Mouse (Mus musculus) hindbrain, embryonic 12.5 days (tissue): ENCODE measurements at regions not wholly inside any gene's neighbourhood (a gene's known extent, or its start where the extent isn't known, plus 50 kb on each side); places are given as distances from the start of the nearest gene placed in this dataset.
"Not testable (repeated sequence)": the region's sequence is repeated elsewhere in the genome, so short reads cannot be mapped to it uniquely, and the experiment has no call there.

Source experiments
- ATAC-seq: fragments of 200-750 bp; cut with Nextera tagmentation; 2 replicates; pipeline ENCODE4 v1.8.0; 2017; ENCODE audit warnings: moderate TSS enrichment; ENCODE audit not compliant: low FRiP score
- H3K27ac ChIP-seq: fragments of 300-500 bp; sonication (generic); 2 replicates; pipeline ENCODE4 v1.5.1; 2016; ENCODE audit warnings: mild to moderate bottlenecking
- H3K27me3 ChIP-seq: fragments of 300-500 bp; sonication (generic); 2 replicates; pipeline ENCODE4 v1.6.1; 2016; ENCODE audit warnings: mild to moderate bottlenecking
- H3K36me3 ChIP-seq: fragments of 300-500 bp; sonication (generic); 2 replicates; pipeline ENCODE4 v1.6.1; 2016; ENCODE audit warnings: mild to moderate bottlenecking
- H3K4me1 ChIP-seq: fragments of 300-500 bp; sonication (generic); 2 replicates; pipeline ENCODE4 v1.6.1; 2016
- H3K4me2 ChIP-seq: fragments of 300-500 bp; sonication (generic); replicated peaks from 2 replicates; pipeline ENCODE4 v1.6.1; 2016; ENCODE audit warnings: mild to moderate bottlenecking
- H3K4me3 ChIP-seq: fragments of 300-500 bp; sonication (generic); 2 replicates; pipeline ENCODE4 v1.5.1; 2016; ENCODE audit warnings: mild to moderate bottlenecking
- H3K9ac ChIP-seq: fragments of 300-500 bp; sonication (generic); 2 replicates; pipeline ENCODE4 v1.6.1; 2016; ENCODE audit warnings: mild to moderate bottlenecking, moderate library complexity
- H3K9me3 ChIP-seq: fragments of 300-500 bp; sonication (generic); replicated peaks from 2 replicates; pipeline ENCODE4 v1.6.1; 2016; ENCODE audit warnings: mild to moderate bottlenecking
- WGBS: fragments of 180-500 bp; shearing (Covaris S2); methylation state at CpG from one replicate; pipeline ENCODE4 v1.1.7; 2016; 5-methylcytosine and 5-hydroxymethylcytosine counted together

DNA sequence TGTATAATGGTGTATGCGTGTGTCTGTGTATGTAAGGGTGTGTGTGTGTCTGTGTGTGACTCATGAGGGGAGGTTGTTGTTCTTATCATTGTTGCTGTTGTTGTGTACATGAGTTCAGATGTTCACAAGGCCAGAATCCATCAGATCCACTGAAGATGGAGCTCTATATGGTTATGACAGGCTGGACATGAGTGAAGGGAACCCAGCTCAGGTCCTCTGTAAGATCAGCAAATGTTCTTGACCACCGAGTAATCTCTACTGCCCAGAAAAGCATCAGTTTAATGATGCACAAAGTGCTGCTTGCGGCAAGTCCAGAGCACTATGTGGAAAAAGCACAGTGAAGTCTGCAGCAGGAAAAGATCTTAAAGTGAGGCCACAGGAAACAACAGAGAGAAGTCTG, 77.5 kb downstream of the Gm15319 start:
- H3K36me3 ChIP-seq, H3K27me3 ChIP-seq, H3K9ac ChIP-seq, H3K9me3 ChIP-seq, ATAC-seq, H3K27ac ChIP-seq, H3K4me1 ChIP-seq, H3K4me3 ChIP-seq, H3K4me2 ChIP-seq: not testable (repeated sequence)
- 95% methylated on average over 2 of the region's 3 CpGs for WGBS

DNA sequence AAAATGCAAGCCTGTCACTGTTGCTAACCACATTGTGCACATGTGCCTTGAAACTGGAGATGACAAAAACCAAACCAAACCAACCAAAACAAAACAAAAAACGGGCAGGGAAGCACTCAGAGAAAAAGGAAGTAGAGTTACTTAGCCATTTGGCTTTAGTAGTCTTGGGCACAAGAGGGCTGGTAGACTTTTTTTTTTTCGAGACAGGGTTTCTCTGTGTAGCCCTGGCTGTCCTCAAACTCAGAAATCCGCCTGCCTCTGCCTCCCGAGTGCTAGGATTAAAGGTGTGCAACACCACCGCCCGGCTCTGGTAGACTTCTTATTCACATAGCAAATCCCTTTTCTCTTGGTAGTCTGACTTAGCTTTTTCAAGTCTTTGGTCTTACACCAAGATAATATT, 78.2 kb downstream of the Gm15319 start:
- not testable (repeated sequence) for H3K9me3 ChIP-seq, H3K4me2 ChIP-seq, H3K27ac ChIP-seq, ATAC-seq, H3K9ac ChIP-seq, H3K4me3 ChIP-seq, H3K27me3 ChIP-seq, H3K36me3 ChIP-seq, H3K4me1 ChIP-seq
- 77% methylated on average over 6 of the region's 6 CpGs for WGBS

DNA sequence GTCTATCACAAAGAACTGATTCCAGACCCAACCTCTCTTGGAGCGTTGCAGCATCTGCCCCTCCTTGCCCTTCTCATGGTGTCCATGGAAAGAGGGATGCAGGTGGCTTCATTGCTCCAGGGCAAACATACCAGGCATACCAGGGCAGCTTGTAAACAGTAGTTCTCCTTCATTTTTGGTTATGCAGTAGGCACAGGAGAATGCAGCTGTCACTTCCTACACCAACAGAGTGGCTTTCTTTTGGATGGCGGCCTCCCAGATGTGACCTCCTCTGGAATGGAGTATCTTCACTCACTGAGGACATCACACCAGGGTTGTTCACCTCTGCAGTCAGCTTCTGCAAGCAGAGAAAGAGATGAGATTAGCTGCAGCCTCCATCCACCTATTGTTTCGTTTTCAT, 79.9 kb downstream of the Gm15319 start:
- not testable (repeated sequence) for ATAC-seq, H3K4me2 ChIP-seq, H3K4me3 ChIP-seq, H3K27ac ChIP-seq, H3K9me3 ChIP-seq, H3K4me1 ChIP-seq, H3K36me3 ChIP-seq, H3K27me3 ChIP-seq, H3K9ac ChIP-seq
- WGBS, result 88% methylated on average over 1 of the region's 3 CpGs

DNA sequence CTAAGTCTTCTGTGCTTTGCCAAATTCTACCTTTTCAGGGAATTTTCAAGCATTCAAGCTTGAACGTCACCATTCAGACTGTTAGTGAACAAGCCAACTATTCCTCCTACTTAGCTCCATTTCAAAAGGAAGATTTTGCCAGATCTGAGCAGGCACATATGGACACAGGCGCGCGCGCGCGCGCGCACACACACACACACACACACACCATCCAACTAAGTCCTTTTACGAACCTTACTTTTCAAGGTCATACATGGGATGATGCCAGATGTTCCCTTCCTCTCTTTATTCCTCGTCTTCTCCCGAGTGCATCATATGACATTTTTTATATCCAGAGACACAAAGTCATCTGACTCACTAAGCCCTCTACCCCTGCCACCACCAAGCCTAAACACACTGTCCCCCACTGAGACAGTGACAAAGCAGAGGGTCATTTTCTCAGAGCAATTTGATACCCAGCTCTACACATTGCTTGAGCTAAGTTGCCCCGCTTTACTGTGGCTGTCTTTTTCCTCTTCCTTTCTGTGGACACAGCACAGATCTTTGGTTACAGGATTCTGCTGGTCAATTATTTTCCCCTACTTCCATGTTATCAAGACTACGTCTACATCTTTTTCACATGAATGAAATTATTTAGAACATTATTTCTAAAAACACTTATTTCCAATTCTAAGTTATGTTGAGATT, 81.7 kb downstream of the Gm15319 start:
- 91% methylated on average over 14 of the region's 14 CpGs for WGBS
- H3K9me3 ChIP-seq, H3K27me3 ChIP-seq, H3K27ac ChIP-seq, H3K9ac ChIP-seq, ATAC-seq, H3K4me1 ChIP-seq, H3K36me3 ChIP-seq, H3K4me3 ChIP-seq, H3K4me2 ChIP-seq: not testable (repeated sequence)

DNA sequence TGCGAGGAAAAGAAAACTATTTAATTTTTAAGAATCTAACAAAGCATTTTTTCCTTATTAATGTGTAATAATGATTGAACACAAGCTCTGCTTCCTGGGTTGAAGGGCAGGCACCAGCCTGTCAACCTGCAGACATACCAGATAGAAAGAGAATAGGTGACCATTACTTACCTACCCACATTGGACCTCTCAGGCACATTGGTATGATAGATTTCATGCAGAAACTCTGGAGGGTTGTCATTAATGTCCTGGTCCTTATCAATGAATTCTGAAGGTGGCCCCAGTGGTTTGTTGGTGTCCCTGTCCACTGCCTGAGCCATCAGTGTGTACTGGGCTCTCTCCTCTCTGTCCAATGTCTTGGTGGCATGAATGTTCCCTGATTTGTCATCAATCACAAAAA, 85.3 kb downstream of the Gm15319 start:
- H3K9me3 ChIP-seq, H3K36me3 ChIP-seq, ATAC-seq, H3K9ac ChIP-seq, H3K4me3 ChIP-seq, H3K27me3 ChIP-seq, H3K27ac ChIP-seq, H3K4me2 ChIP-seq, H3K4me1 ChIP-seq: not testable (repeated sequence)
- WGBS, result 100% methylated on average over 1 of the region's 1 CpGs

DNA sequence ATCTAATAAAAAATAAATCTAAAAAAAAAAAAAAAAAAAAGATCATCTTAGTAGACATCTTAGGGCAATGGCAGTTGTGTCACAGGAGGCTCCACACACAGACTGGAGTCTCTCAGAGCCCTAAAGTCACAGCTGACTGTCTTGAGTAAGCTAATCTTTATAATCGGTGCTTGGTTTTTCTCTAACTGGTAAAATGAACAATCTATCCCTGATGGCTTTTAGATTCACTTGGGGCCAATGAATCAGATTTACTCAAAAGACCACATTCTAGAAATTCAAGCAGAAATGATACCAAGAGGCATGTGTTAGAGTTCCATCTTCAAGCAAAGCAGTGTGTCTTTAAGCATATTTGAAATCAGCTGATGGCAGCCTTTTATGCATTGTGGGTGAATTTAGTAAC, 86.3 kb downstream of the Gm15319 start:
- H3K9me3 ChIP-seq, H3K27ac ChIP-seq, H3K4me1 ChIP-seq, H3K9ac ChIP-seq, ATAC-seq, H3K27me3 ChIP-seq, H3K4me2 ChIP-seq, H3K4me3 ChIP-seq, H3K36me3 ChIP-seq: not testable (repeated sequence)
- WGBS, result 89% methylated on average over 1 of the region's 1 CpGs

DNA sequence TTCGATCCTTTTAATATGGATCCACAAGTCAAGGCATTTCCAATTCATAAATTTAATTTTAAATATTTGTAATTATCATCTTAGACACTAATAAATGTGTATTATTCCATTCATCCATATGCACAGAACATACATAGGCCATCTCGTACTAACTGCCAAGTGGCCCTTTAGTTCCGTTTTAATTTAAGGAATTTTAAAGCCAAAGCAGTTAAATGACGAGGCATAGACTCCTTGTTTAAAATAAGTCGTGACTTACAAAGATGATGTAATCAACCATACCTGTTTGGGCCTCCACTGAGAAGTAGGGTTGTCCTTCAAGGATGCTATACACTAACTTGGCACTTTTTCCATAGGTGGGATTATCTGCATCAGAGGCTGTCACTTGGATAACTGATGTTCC, 89.2 kb downstream of the Gm15319 start:
- not testable (repeated sequence) for H3K27me3 ChIP-seq, H3K4me3 ChIP-seq, H3K9ac ChIP-seq, H3K9me3 ChIP-seq, H3K4me1 ChIP-seq, H3K27ac ChIP-seq, H3K4me2 ChIP-seq, ATAC-seq, H3K36me3 ChIP-seq
- 85% methylated on average over 4 of the region's 5 CpGs for WGBS

DNA sequence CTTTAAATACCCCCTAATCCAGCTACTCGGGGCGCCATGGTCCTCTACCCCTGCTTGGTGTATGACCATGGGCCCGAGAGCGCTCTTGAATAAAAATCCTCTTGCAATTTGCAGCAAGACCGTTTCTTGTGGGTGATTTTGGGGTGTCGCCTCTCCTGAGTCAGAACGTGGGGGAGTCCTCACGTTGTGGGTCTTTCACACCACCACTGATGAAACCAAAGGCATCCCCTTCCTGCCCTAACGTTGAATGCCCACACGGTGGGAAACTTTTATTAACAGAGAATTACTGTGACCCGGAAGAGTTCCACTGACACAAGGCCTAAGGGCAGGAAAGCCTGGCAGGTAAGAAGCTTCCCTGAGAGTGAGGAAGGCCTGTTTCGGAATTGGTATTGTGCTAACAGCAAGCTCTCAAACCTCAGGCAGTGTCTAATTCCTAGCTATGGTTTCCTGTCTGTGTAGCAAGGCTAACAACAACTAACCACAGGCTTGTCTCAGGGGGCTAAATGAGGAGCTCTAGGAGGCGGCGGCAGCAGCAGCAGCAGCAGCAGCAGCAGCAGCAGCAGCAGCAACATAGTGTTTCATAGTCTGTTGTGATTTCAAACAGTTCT, 95.4 kb downstream of the Gm15319 start:
- not testable (repeated sequence) for H3K9me3 ChIP-seq, H3K4me3 ChIP-seq, H3K4me1 ChIP-seq, H3K4me2 ChIP-seq, H3K27me3 ChIP-seq, ATAC-seq, H3K27ac ChIP-seq, H3K36me3 ChIP-seq, H3K9ac ChIP-seq
- WGBS, result 85% methylated on average over 14 of the region's 14 CpGs

DNA sequence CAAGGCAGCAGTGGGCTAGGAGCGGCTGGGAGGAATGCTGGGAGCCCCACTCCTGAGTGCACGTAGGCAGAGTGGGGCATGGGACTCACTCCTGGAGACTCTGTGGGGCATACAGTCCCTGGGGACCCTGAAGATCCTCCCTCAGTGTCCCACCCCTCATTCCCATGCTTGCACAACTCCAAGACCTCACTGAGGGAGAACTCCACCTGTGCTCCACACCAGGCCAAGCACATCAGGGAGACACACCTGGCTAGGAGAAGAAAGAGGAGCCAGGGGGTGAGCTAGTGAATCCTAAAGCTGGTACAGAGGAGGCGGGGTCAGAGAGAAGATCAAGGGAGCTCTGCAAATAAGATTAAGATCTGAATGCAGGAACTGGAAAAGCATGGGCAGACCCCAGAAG, 96.2 kb downstream of the Gm15319 start:
- not testable (repeated sequence) for H3K4me2 ChIP-seq, H3K9me3 ChIP-seq, ATAC-seq, H3K27ac ChIP-seq, H3K4me1 ChIP-seq, H3K4me3 ChIP-seq, H3K36me3 ChIP-seq, H3K27me3 ChIP-seq, H3K9ac ChIP-seq
- WGBS, result 92% methylated on average over 3 of the region's 3 CpGs

DNA sequence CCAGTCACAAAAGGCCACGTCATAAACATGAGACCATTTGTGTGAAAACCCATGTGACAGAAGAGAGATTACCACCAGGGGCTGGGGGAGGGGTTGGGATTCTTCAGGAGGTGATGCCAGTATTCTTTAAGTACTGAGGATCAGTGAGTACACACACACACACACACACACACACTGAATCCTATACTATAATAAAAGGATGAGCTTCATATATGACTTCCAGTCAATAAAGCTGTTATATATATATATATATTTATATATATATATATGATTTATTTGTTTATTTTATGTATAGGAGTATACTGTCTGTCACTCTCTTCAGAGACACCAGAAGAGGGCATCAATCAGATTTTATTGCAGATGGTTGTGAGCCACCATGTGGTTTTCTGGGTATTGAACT, 98.4 kb downstream of the Gm15319 start:
- H3K4me2 ChIP-seq, H3K4me1 ChIP-seq, H3K27me3 ChIP-seq, H3K27ac ChIP-seq, ATAC-seq, H3K36me3 ChIP-seq, H3K4me3 ChIP-seq, H3K9ac ChIP-seq, H3K9me3 ChIP-seq: not testable (repeated sequence)
- 74% methylated on average over 1 of the region's 1 CpGs for WGBS

DNA sequence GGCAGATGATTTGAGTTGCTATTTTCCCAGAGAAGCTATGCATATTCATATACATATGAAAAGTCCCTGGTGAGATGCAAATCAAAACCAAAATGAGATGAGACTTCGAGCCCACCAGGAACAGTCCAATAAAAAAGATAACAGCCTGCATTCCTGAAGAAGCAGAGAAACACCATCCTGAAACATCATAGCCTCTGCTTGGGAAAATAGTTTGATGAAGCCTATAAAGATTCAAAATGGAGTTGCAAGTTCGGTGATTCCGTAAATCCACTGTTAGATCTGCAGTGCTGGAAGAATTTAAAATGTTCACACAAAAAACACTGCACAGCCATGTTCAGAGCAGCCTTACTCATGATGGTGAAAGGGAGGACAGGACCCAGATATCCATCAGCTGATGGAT, 98.9 kb downstream of the Gm15319 start:
- H3K9me3 ChIP-seq, H3K4me1 ChIP-seq, H3K36me3 ChIP-seq, H3K4me3 ChIP-seq, H3K9ac ChIP-seq, H3K27me3 ChIP-seq, H3K27ac ChIP-seq, H3K4me2 ChIP-seq, ATAC-seq: not testable (repeated sequence)
- 87% methylated on average over 3 of the region's 3 CpGs for WGBS

DNA sequence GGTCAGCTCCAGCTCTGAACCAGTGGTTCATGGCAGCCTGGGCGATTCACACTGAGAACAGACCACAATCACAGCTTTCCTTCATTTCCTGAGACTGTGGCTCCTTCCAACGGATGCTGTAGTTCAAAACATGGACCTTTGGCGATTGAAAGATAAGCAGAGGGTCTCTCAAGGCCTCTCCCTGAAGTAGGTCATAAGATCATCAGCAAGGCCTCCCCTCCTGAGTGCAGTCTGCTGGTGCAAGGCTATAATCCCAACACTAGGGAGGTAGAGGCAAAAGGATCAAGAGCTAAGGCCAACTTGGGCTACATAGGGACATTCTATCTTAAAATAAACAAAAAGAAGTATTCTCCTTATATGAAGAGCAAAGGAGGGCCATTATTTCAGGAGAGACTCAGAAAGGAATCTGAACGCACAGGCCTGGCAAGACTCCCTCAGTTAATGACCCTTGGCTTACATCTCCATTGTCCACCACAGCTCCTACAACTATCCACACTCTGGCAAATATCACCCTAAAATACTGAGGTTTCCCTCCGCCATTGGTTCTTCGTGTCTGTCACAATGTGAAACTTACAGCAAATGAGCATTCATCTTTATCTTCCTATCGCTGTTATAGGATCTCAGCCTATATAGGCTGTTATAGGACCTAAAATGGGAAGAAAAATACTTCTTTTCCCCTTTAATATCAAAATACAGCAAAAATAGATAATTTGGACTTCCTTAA, 100.0 kb downstream of the Gm15319 start:
- not testable (repeated sequence) for H3K4me3 ChIP-seq, H3K4me2 ChIP-seq, H3K27ac ChIP-seq, H3K9me3 ChIP-seq, H3K9ac ChIP-seq, ATAC-seq, H3K4me1 ChIP-seq, H3K27me3 ChIP-seq, H3K36me3 ChIP-seq
- WGBS, result 85% methylated on average over 6 of the region's 7 CpGs

DNA sequence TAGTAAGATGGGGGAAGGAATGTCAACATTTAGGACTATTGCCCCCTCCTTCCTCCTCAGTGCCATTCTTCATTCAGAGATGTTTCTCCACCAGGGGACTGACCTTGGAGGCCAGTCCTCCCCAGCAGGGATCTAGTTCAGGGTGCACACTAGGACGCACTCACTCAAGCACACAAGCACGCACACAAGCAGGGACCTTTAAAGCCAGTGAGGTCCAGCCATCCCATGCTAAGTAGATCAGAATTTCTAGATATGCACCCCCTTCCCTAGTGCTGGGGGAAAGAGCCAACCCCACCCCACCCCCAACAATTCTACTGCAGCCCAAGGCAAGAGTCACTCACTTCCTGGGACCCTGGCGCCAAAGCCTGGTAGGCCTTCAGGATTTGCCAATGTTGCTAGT, 100.8 kb downstream of the Gm15319 start:
- 93% methylated on average over 2 of the region's 3 CpGs for WGBS
- H3K4me1 ChIP-seq, H3K4me2 ChIP-seq, H3K9ac ChIP-seq, H3K9me3 ChIP-seq, H3K27me3 ChIP-seq, ATAC-seq, H3K36me3 ChIP-seq, H3K4me3 ChIP-seq, H3K27ac ChIP-seq: not testable (repeated sequence)
